Mouse (Mus musculus) gastrocnemius, adult 8-10 months (tissue): ENCODE results near the gene Cadm2. TPM values are rescaled to one million over a fixed set of nuclear protein-coding genes. Genes with fewer than 3 reads are reported as not detected.

ENCODE experiments used
- DNase-seq, 2 experiments: peaks; one replicate each; pipeline ENCODE4 v3.0.0; 2022; ENCODE audit warnings: low spot score in 2 of 2
- total RNA-seq, 4 experiments: library from RNA; stranded (reverse); gene quantifications; 2 replicates each; pipeline ENCODE4 v1.2.4; 2022

The Cadm2 gene
- total RNA-seq, 4 experiments from 2014 or later: 0.09 to 2.5 (median 0.46) TPM

- DNase-seq: no peak
Observed at GRCm38 (mm10) chr16:66959146-66959545, 661.6 kb downstream of the Cadm2 start.

GRCm38 (mm10) chr16:66955876-66956275 lies 664.8 kb downstream of the Cadm2 start:
- no peak for DNase-seq

- DNase-seq: no peak
Observed at GRCm38 (mm10) chr16:66936332-66936731, 684.4 kb downstream of the Cadm2 start.

GRCm38 (mm10) chr16:66925517-66925916 lies 695.2 kb downstream of the Cadm2 start:
- DNase-seq: no peak

- no peak for DNase-seq
Observed at GRCm38 (mm10) chr16:66922753-66923152, 698.0 kb downstream of the Cadm2 start.

- no peak for DNase-seq
Observed at GRCm38 (mm10) chr16:66921414-66921915, 699.2 kb downstream of the Cadm2 start.

GRCm38 (mm10) chr16:66919889-66920402 lies 700.8 kb downstream of the Cadm2 start:
- no peak for DNase-seq

GRCm38 (mm10) chr16:66901801-66902200 lies 718.9 kb downstream of the Cadm2 start:
- no peak for DNase-seq

GRCm38 (mm10) chr16:66900664-66901063 lies 720.0 kb downstream of the Cadm2 start:
- no peak for DNase-seq

GRCm38 (mm10) chr16:66892359-66892758 lies 728.3 kb downstream of the Cadm2 start:
- no peak for DNase-seq

- no peak for DNase-seq
Observed at GRCm38 (mm10) chr16:66891559-66892247, 729.0 kb downstream of the Cadm2 start.

GRCm38 (mm10) chr16:66889907-66890306 lies 730.8 kb downstream of the Cadm2 start:
- DNase-seq: no peak

- no peak for DNase-seq
Observed at GRCm38 (mm10) chr16:66882597-66882996, 738.1 kb downstream of the Cadm2 start.

GRCm38 (mm10) chr16:66871201-66871600 lies 749.5 kb downstream of the Cadm2 start:
- no peak for DNase-seq

- DNase-seq: no peak
Observed at GRCm38 (mm10) chr16:66851047-66851446, 769.7 kb downstream of the Cadm2 start.

GRCm38 (mm10) chr16:66824866-66825265 lies 795.8 kb downstream of the Cadm2 start:
- no peak for DNase-seq

GRCm38 (mm10) chr16:66811495-66811894 lies 809.2 kb downstream of the Cadm2 start:
- no peak for DNase-seq

GRCm38 (mm10) chr16:66798204-66798603 lies 822.5 kb downstream of the Cadm2 start:
- DNase-seq: no peak

GRCm38 (mm10) chr16:66793067-66793466 lies 827.6 kb downstream of the Cadm2 start:
- DNase-seq: no peak

GRCm38 (mm10) chr16:66771883-66772282 lies 848.8 kb downstream of the Cadm2 start:
- no peak for DNase-seq

GRCm38 (mm10) chr16:66769545-66769944 lies 851.2 kb downstream of the Cadm2 start:
- DNase-seq: no peak

- no peak for DNase-seq
Observed at GRCm38 (mm10) chr16:66768684-66769389, 851.9 kb downstream of the Cadm2 start.
